Mouse (Mus musculus): ENCODE measurements around the gene Ngef. TPM values are rescaled to one million over a fixed set of nuclear protein-coding genes. Genes with fewer than 3 reads are reported as not detected.
"Not testable (repeated sequence)": the region's sequence is repeated elsewhere in the genome, so short reads cannot be mapped to it uniquely, and the experiment has no call there.

The Ngef gene
- total RNA-seq, 2 experiments from 2014 or later, result not detected

DNA sequence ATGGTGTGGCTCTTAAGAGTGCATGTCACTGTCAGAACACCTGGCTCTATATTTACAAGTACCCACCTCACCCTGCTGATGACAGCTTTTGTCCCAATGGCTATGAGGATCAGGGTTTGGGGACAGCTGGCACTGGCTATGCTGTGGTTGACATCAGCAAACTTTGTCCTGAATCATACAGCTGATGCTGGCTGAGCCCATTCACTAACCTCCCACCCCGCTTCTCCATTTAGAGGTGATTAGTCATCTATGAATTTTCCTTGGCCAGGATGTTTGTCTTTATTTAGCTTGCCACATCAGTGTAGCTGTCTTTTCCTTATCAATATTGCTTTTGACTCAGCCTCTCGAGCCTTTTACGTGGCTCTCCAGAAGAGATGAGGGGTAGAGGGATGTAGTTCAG, 81.4 kb downstream of the Ngef start:
- no peak for ATAC-seq (replicated peaks; ENCODE audit: low FRiP score, poor library complexity, severe bottlenecking)

DNA sequence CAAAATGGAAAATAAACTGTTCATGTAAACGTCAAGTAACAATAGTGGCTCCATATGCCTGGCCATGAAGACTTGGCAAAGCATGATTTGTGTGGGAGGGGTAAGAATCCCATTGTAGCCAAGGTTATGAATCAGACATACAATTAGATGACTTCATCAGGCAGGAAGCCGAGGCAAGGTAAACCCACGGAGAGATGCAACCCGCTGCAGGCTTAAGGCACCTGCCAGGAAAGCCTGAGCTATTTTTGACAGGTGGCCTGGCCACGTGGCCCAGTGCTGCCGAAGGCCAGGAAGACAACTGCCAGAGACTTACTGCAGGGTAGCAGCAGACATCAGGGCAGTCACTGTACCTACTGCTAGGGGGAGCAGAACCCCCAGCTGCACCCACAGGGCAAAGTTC, 87.3 kb downstream of the Ngef start:
- no peak for ATAC-seq (replicated peaks; ENCODE audit: low FRiP score, poor library complexity, severe bottlenecking)

DNA sequence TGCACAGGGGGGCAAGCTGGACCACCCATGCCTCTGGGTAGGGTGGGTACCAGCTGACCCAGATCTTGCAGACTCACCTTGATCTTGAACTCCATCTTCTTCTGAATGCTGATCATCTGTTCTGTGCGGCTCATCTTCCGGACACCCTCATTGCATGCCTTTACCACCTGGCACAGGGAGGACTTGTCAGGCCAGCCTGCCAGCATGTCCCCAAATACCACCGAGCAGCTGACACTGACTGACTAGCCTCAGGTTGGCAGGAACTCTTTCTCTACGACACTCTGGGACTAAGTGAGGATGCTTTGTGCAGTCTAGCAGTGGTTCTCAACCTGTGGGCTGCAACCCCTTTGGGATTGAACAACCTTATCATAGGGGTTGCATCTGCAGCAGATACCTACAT, 91.1 kb downstream of the Ngef start:
- no peak for ATAC-seq (replicated peaks; ENCODE audit: low FRiP score, poor library complexity, severe bottlenecking)

DNA sequence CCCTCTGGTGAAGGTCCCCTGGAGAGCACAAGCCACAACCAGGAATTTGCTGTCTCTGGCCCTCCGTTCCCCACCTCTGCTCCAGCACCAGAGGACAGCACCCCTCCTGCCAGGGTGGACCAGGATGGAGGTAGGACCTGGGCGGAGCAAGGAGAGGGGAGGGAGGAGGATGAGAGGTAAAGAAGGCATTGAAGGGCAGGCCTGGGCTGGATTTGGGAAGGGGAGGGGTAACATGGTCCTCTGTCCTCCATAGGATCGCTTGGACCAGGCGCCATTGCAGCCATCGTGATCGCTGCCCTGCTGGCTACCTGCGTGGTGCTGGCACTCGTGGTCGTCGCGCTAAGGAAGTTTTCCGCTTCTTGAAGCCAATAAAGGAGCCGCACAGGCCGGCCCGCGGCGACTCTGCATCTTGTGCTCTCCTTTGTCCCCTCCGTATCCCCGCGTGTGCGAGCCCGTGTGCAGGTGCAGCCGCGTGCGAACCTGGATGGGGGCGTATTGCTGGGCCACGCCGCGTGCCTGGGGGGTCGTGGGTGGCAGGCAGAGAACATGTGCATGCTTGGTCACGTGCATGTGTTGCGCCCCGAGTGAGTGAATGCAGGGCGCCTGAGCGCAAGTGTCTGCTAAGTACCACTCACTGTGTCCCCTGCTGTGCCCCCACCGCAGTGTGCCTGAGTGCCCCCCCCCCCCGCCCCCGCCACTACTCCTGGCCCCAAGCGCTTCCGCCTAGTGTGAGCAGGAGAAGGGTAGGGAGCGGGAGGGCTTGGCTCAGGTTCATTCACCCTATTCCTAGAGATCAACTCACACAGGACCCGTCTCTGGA, 98.4 kb downstream of the Ngef start:
- ATAC-seq (replicated peaks; ENCODE audit: low FRiP score, poor library complexity, severe bottlenecking), result no peak

DNA sequence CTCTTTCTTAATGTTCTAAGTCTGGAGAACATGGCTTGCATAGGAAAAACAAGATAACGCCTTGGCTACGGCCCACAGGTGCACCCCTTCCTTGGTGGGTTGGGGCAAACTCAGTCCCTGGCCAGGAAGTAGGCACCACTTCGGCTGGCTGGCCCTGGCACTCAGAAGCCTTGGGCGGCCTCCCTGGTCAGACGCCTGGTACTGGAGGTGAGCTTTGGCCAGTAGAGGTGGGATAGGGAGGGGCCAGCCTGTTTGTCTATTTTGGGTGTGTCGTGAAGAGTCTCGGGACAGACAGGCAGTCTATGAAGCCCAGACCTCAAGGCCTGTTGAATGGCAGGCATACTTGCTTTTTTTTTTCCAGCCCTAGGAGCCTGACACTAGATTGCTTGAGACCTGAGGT, 101.1 kb downstream of the Ngef start:
- no peak for ATAC-seq (replicated peaks; ENCODE audit: low FRiP score, poor library complexity, severe bottlenecking)

DNA sequence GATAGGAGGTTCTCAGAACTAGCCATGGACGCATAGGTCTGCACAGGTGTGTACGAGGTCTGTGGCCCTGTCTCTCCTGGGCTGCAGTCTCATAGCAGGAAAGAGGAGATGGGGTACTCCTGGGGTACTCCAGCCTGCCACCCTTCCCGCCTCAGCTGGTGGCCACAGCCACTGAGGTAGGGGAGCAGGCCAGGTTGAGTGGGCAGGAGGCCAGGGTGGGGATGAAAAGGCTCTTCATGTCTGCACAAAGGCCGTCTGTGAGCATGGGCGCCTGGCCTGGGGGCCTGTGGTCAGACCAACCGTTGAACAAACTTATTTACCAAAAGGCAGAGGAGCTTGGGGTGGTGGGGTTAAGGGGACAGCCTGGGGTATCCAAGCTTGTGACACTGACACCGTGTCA, 101.8 kb downstream of the Ngef start:
- ATAC-seq (replicated peaks; ENCODE audit: low FRiP score, poor library complexity, severe bottlenecking), result no peak

DNA sequence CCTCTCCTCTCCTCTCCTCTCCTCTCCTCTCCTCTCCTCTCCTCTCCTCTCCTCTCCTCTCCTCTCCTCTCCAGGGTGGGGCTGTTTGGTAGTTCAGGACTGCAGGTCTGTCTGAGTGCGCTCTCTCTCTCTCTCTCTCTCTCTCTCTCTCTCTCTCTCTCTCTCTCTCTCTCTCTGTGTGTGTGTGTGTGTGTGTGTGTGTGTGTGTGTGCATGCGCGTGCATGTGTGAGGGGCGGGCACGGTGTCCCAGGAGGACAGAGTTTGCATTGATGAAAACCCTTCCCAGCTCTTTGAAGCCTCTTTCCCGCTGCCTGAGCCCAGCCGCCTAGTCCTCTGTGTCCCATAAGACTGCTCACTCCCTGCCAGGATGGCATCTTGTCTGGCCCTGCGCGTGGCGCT, 103.7 kb downstream of the Ngef start, which contains the start of gene Snorc:
Gene Snorc, plus strand, starts transcription at position 301 of the 400 bp plus-strand sequence.
- not testable (repeated sequence) for ATAC-seq (replicated peaks; ENCODE audit: low FRiP score, poor library complexity, severe bottlenecking)

DNA sequence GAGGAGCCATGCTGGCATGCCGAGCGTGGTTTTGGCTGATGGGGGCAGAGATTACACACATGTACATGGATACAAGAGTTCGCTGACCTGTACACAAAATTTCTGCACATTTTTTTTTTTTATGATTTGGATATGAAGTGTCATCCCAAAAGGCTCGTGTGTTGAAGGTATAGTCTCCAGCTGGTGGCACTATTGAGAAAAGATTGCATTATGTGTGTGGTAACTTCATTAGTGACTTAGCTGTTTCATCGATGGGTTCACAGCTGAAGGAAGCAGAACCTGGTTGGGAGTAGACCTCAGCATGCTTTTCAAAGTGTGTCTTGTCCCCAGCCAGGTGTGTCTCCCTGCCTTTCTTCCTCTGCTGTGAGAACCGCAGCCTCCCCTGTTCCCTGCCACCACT, 105.3 kb downstream of the Ngef start:
- ATAC-seq (replicated peaks; ENCODE audit: low FRiP score, poor library complexity, severe bottlenecking), result no peak

DNA sequence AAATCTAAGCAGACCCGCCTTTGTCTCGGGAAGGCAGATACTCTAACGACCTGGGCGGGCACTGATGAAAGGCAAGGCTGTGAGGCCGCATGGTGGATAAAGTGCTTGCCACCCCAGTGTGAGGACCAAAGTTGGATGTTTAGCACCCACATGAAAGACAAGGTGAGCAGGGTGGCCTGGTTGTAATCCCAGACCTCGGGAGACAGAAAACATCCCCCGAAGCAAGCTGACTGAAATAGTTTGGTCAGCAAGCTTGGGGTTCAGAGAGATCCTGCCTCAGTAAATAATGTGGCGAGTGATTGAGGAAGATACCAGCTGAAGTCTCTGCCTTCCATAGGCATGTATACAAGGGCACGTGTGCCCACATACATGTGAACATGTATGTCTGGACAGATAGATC, 106.2 kb downstream of the Ngef start:
- no peak for ATAC-seq (replicated peaks; ENCODE audit: low FRiP score, poor library complexity, severe bottlenecking)

DNA sequence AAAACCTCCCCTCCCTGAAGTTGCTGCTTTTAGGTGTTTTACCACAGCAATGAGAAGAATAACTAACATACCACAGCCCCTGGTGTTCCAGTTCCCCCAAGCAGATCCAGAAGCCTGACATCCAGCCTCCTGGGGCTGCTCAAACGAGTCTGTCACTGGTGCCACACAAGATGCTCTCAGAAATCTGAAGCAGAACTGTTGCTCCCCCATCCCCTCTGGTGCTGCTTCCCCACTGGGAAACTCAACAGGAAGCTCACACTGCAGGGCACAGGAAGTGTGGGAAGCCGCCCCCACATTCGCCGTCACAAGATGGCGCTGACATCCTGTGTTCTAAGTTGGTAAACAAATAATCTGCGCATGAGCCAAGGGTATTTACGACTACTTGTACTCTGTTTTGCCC, 113.8 kb downstream of the Ngef start:
- not testable (repeated sequence) for ATAC-seq (replicated peaks; ENCODE audit: low FRiP score, poor library complexity, severe bottlenecking)

DNA sequence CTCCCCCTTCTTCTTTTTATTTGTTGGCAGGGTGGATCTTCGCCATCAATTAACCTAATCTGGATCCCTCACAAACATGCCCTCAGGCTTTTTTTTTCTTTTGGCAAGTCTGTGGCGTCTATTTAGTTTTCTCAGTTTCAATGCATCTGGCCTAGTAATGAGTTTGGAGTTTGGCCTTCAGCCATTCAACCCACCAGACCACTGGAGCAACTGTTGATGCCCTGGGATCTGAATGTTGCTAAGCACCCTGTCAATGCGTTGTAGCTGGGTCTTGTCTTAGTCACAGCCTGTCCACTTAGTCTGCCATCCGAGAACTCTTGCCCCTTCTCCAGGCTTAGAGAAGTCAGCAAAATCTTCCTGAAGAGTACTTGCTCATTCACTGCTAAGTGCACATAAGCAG, 115.6 kb downstream of the Ngef start:
- no peak for ATAC-seq (replicated peaks; ENCODE audit: low FRiP score, poor library complexity, severe bottlenecking)

DNA sequence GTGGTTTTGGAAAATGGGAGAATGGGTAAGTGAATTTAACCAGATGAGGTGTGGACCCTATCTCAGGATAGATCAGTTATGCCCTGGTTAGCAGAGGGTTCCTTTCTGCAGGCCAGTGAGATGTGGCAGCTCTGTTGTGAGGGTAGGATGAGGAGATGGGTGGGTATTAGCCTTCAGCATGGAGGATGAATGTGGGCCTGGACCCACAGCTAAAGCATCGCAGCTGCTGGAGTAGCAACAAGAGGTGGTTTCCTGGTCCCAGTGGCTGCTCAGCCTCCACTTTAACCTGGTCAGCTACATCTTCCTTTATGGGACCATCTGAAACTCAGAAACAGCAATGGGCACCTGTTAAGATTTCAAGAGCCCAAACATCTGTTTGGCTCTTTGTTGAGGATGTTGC, 117.2 kb downstream of the Ngef start:
- no peak for ATAC-seq (replicated peaks; ENCODE audit: low FRiP score, poor library complexity, severe bottlenecking)

DNA sequence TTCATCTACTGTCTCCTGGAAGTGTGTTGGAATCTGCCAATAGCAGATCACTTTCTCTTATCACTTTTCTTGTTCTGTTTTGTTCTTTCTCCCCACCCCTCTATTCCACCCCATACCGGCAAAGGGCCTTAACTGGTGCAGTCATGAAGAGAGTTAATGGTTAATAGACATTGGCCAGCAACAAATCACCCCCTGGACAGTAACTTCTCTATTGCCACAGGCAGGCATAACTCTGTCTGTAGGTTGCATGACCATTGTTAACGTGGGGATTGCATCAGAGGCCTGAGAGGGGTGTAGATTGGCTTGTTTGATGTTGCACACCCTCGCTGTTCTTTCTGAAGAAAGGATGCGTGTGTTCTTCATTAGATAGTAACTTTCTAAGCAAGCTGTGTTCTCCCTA, 124.2 kb downstream of the Ngef start:
- no peak for ATAC-seq (replicated peaks; ENCODE audit: low FRiP score, poor library complexity, severe bottlenecking)

DNA sequence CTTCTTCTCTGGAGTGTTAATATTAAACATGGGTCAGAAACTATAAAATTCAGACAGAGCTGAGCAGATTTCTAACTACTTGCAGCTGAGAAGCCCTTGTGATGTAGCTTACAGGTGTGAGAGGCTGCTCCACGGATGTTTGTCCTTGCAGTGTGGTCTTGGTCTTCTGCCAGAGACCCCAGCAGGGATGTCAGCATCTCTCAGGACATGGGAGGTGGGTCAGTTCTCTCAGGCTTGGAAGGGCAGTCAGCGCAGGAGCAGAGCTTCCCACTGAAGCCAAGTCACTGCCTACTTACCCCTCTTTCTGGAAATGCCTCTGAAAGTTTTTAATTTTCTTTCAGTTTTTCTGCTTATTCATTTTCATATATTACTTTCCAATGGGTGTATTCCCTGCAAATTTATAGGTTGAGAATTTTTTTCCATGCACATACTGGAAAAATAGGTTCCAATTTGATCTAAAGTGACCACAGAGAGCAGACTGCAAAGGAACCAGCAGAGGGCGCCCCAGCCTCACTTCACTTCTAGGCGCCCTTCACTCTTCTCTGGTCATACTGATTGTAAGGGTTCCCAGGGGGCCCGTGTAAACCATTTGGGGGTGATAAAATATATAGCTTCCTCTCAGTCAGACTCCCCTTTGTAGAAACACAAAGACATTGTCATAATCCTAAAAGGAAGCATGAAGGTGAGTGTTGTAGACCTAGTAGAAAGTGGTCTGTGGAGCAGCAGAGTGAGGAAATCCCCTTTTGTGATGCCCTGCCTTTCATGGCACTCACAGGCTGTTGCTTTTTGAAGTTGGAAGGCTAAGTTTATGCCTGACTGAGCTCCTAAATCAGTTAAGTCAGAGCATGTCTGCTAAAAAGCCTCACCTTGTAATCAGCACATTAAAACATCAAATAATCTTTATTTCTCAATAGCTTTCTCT, 126.2 kb downstream of the Ngef start:
- 0 out of 2 replicates have a peak, but pooled peaks have one; percentile 56 for ATAC-seq (replicated peaks; ENCODE audit: low FRiP score, poor library complexity, severe bottlenecking)

DNA sequence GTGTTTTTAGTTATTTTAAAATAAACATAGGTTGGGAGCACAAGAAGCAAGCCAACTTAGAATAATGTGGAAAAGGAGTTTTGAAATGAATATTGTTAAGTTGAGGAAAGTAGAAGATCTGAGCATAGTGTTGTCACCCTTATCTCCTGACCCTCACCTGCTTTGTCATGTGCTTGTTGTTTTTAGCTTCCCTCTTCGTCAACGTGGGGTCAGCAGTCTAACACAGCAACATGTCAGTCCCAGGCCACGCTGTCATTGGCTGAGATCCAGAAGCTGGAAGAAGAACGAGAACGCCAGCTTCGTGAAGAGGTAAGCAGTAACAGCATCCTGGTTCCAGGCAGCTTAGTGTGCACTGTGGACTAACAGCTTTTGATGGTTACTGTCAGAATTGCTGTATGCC, 137.1 kb downstream of the Ngef start:
- no peak for ATAC-seq (replicated peaks; ENCODE audit: low FRiP score, poor library complexity, severe bottlenecking)

DNA sequence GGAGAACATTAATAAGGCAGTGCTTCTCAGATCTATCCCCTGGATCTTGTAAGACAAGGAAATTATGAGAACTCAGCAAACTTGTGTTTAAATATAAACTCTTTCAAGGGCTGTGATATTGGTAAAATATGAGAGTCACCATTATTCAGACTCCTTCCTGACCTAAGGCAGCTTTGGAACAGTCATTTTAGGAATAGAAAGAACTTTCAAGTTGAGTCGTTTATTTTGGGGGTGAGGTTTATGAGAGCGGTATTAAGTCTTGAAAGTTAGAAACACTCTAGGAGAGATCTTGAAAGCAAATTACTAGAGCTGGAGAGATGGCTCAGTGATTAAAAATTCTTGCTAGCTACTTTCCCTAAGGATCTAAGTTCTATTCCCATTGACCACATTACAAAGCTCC, 138.5 kb downstream of the Ngef start:
- no peak for ATAC-seq (replicated peaks; ENCODE audit: low FRiP score, poor library complexity, severe bottlenecking)

Other genes starting within 250 kb of the Ngef start
- 84.0 and 90.5 TPM in 2 replicates for gene Gigyf2, start 246.9 kb downstream of the Ngef start, total RNA-seq (2015; ENCODE audit: low replicate concordance)
- gene Gigyf2, start 246.9 kb downstream of the Ngef start, total RNA-seq (2017; ENCODE audit: low replicate concordance), result 159 and 162 TPM in 2 replicates
- not detected in 2 replicates for gene Kcnj13, start 179.1 kb downstream of the Ngef start, total RNA-seq (2015; ENCODE audit: low replicate concordance)
- not detected in 2 replicates for gene Kcnj13, start 179.1 kb downstream of the Ngef start, total RNA-seq (2017; ENCODE audit: low replicate concordance)
- not detected in 2 replicates for gene Snorc, start 103.6 kb downstream of the Ngef start, total RNA-seq (2015; ENCODE audit: low replicate concordance)
- gene Snorc, start 103.6 kb downstream of the Ngef start, total RNA-seq (2017; ENCODE audit: low replicate concordance), result not detected in 2 replicates
- gene Neu2, start 64.0 kb downstream of the Ngef start, total RNA-seq (2015; ENCODE audit: low replicate concordance), result not detected in 2 replicates
- not detected in 2 replicates for gene Neu2, start 64.0 kb downstream of the Ngef start, total RNA-seq (2017; ENCODE audit: low replicate concordance)
- 23.1 and 27.0 TPM in 2 replicates for gene Inpp5d, start 46.4 kb upstream of the Ngef start, total RNA-seq (2015; ENCODE audit: low replicate concordance)
- 15.1 TPM in 2 replicates for gene Inpp5d, start 46.4 kb upstream of the Ngef start, total RNA-seq (2017; ENCODE audit: low replicate concordance)
- gene Atg16l1, start 182.0 kb upstream of the Ngef start, total RNA-seq (2015; ENCODE audit: low replicate concordance), result 30.2 and 44.0 TPM in 2 replicates
- gene Atg16l1, start 182.0 kb upstream of the Ngef start, total RNA-seq (2017; ENCODE audit: low replicate concordance), result 79.1 and 166 TPM in 2 replicates
- 0.36 and 1.7 TPM in 2 replicates for gene Sag, start 229.8 kb upstream of the Ngef start, total RNA-seq (2015; ENCODE audit: low replicate concordance)
- gene Sag, start 229.8 kb upstream of the Ngef start, total RNA-seq (2017; ENCODE audit: low replicate concordance), result not detected in 2 replicates

All from erythroid progenitor cell, adult 5-6 weeks (primary cell).